Mouse (Mus musculus): ENCODE results near the gene Pts.

DNA sequence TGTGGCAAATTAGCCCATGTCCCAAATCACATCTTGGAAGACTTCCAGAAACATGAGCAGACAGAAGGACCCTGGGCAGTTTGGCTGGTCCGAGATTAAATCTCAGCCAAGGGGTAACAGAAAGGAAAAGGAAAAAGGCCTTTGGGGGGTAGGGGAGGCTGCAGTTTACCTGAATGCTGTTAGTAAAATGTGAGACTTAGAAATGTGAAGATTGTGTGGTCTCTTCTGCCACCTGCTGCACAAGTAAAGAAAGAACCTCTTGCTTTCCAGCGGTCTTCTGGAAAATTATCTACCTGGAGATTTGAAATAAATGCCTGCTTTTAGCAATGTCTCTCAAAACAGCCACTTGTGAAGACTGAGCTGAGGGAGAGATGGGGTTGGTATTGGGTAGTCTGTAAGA lies 2.4 kb upstream of the Pts start:
- no peak for TF ChIP-seq POLR2A (IDR thresholded peaks at IDR 0.05; ENCODE audit: insufficient read depth, low read length)
- no peak for TF ChIP-seq CTCF (IDR thresholded peaks at IDR 0.05; ENCODE audit: low read depth, low read length)
- no peak for TF ChIP-seq EP300 (IDR thresholded peaks at IDR 0.05; ENCODE audit: insufficient read depth, low read depth, low read length)
